Mouse (Mus musculus) liver, embryonic 14 days (tissue): Measurements from ENCODE around the gene Pou3f3. TPM values are rescaled to one million over a fixed set of nuclear protein-coding genes. Genes with fewer than 3 reads are reported as not detected.

Source experiments
- polyA plus RNA-seq: library from polyadenylated mRNA; depleted of rRNA; stranded (reverse); fragments of >200 nt; gene quantifications from 2 replicates; pipeline ENCODE4 v1.2.3, GENCODE M21; 2012; rRNA removed

The Pou3f3 gene
- polyA plus RNA-seq = under 0.01 and 0.02 TPM in 2 replicates

GRCm38 (mm10) chr1:42695578-42695915, at the start of gene Pou3f3:
Gene Pou3f3, plus strand, starts transcription at chr1:42695768.

Other genes with a start within 250 kb of the Pou3f3 start
- 22.4 and 24.8 TPM in 2 replicates for gene Mrps9, start 155.5 kb downstream of the Pou3f3 start, polyA plus RNA-seq